ENCODE assay signal across 7 mouse cellular contexts in the genomic region with DNA sequence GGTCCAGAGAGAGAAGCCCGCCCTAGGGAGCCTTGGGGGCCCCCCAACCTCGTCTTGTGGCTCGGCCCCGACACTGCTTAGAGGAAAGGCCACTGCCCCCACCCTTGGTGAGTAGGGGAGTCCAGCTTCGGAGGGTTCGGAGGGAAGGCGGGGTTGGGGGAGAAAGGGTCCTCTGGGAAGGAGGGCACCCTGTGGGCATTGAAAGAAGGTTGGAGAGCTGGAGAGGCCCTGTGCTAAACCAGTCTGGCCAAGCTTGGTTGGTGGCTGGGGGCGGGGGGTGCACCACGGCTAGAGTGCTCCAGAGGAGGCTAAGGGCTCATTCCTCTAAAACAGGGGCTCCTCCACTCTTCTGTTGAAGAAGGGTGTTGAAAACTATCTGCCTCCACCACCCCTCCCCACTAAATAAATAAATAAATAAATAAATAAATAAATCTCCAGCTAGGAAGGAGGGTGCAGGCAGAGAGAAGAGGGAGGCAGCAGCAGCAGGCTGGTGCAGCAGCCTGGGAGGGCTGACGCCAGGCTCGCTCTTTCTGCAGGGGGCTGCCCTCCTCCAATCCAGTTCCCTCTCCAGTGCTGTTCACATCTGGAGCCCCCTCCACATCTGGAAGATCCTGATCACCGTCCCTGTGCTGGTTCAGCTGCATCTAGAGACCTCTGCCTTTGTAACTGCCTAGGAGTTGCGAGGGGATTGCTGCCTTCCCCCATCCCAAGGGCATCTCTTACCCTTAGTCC. TPM values are rescaled to one million over a fixed set of nuclear protein-coding genes. Genes with fewer than 3 reads are reported as not detected.
DNase-seq lines count a peak whose midpoint lies in the region; ATAC-seq and TF ChIP-seq lines count a peak whose summit lies in the region.

No protein-coding gene starts in this region.

- no peaks in the 10 kb centered on the region for H3K36me3 ChIP-seq in kidney, postnatal 0 days (ENCODE audit: insufficient read depth, low read length)
- no peaks in the 10 kb centered on the region for H3K36me3 ChIP-seq in forebrain, embryonic 15.5 days
- H3K36me3 ChIP-seq in liver, embryonic 16.5 days (ENCODE audit: control insufficient read depth, insufficient read depth): no peaks in the 10 kb centered on the region

- no peak for ATAC-seq in kidney, postnatal 0 days (replicated peaks; ENCODE audit: low FRiP score, low read depth)
- ATAC-seq in forebrain, embryonic 15.5 days (replicated peaks): peak; percentile 54
- no peak for ATAC-seq in liver, embryonic 16.5 days (ENCODE audit: low read depth)
- no peak for ATAC-seq in CD4-positive, CD25-positive, alpha-beta regulatory T cell, adult 4 months

- H3K4me2 ChIP-seq in kidney, postnatal 0 days (ENCODE audit: low read length): peak overlapping the region; percentile 99
- H3K4me2 ChIP-seq in forebrain, embryonic 15.5 days (replicated peaks): peak overlapping the region; percentile 96
- H3K4me2 ChIP-seq in liver, embryonic 16.5 days (ENCODE audit: low read depth, low read length): peak overlapping the region; percentile 58

- peak; percentile 24 for DNase-seq in kidney, postnatal 0 days (ENCODE audit: low spot score)
- no peak for DNase-seq in kidney, adult 18-20 months
- peak; percentile 55 for DNase-seq in cerebellum, adult 9-10 months
- no peak for DNase-seq in urinary bladder, postnatal 4 days (ENCODE audit: low spot score in 2 of 2)

- peaks cover 19% of the 10 kb centered on the region; the same call in 1 of the 2 replicates for H3K4me1 ChIP-seq in kidney, postnatal 0 days (replicated peaks; ENCODE audit: insufficient read depth, low read length)
- H3K4me1 ChIP-seq in forebrain, embryonic 15.5 days: peaks cover 37% of the 10 kb centered on the region
- H3K4me1 ChIP-seq in liver, embryonic 16.5 days (ENCODE audit: control insufficient read depth, low read depth, low read length): no peaks in the 10 kb centered on the region; the same call in 1 of the 2 replicates

- WGBS in kidney, postnatal 0 days: 8% methylated on average over 13 of the region's 13 CpGs
- WGBS in forebrain, embryonic 15.5 days: 6% methylated on average over 13 of the region's 13 CpGs
- 5% methylated on average over 13 of the region's 13 CpGs for WGBS in liver, embryonic 16.5 days (ENCODE audit: insufficient replicate concordance)

- H3K27me3 ChIP-seq in kidney, postnatal 0 days (ENCODE audit: insufficient read depth, low read length): 0 out of 2 replicates have a peak, but pooled peaks cover 5% of the 10 kb centered on the region
- H3K27me3 ChIP-seq in forebrain, embryonic 15.5 days: no peaks in the 10 kb centered on the region
- H3K27me3 ChIP-seq in liver, embryonic 16.5 days (ENCODE audit: control insufficient read depth, insufficient read depth, low read depth, low read length): peaks cover 52% of the 10 kb centered on the region

- H3K27ac ChIP-seq in kidney, postnatal 0 days: no peak overlapping the region
- peak overlapping the region; percentile 92 for H3K27ac ChIP-seq in forebrain, embryonic 15.5 days (replicated peaks)
- H3K27ac ChIP-seq in liver, embryonic 16.5 days (ENCODE audit: low read length): no peak overlapping the region

- peak overlapping the region; percentile 72 for H3K9ac ChIP-seq in kidney, postnatal 0 days (ENCODE audit: low read depth, low read length)
- H3K9ac ChIP-seq in forebrain, embryonic 15.5 days (replicated peaks): peak overlapping the region; percentile 81
- H3K9ac ChIP-seq in liver, embryonic 16.5 days (ENCODE audit: low read depth, low read length): no peak overlapping the region

- H3K4me3 ChIP-seq in kidney, postnatal 0 days (replicated peaks; ENCODE audit: low read depth, low read length): peak overlapping the region; percentile 61
- peak overlapping the region; percentile 72 for H3K4me3 ChIP-seq in forebrain, embryonic 15.5 days
- no peak overlapping the region; the same call in 1 of the 2 replicates for H3K4me3 ChIP-seq in liver, embryonic 16.5 days (ENCODE audit: low read depth, low read length)

- no peaks in the 10 kb centered on the region for H3K9me3 ChIP-seq in kidney, postnatal 0 days (replicated peaks; ENCODE audit: low read length)
- no peaks in the 10 kb centered on the region for H3K9me3 ChIP-seq in forebrain, embryonic 15.5 days
- no peaks in the 10 kb centered on the region for H3K9me3 ChIP-seq in liver, embryonic 16.5 days (replicated peaks; ENCODE audit: control insufficient read depth, low read length)

- TF ChIP-seq CTCF in kidney, postnatal 0 days (IDR thresholded peaks at IDR 0.05; ENCODE audit: low read depth): no peak

RNA-seq across cellular contexts. Expression of gene Insyn1, which starts 0.9 kb away (rescaled TPM):
- polyA plus RNA-seq in kidney, postnatal 0 days (2015; fragmentation: Nextera tagmentation; extraction: Ambion mirVana): 0.89 and 1.4 TPM in 2 replicates
- polyA plus RNA-seq in forebrain, embryonic 15.5 days (2015; fragmentation: Nextera tagmentation; extraction: Ambion mirVana): 6.7 and 7.7 TPM in 2 replicates
- not detected in 2 replicates for polyA plus RNA-seq in liver, embryonic 16.5 days (2015; fragmentation: Nextera tagmentation; extraction: Ambion mirVana)
- not detected for polyA plus RNA-seq in CD4-positive, CD25-positive, alpha-beta regulatory T cell, adult 4 months (2017; shearing (Covaris generic))

Comparison
In these comparisons a context has a peak if more than half of its experiments do, and no peak if none do; other contexts are left out.
1. DNase-seq: peak in kidney, postnatal 0 days (single experiment) and cerebellum, adult 9-10 months (single experiment); none in kidney, adult 18-20 months (single experiment) and urinary bladder, postnatal 4 days (0 of 2).
2. Peak in every context shown above with its lines, with median percentiles within 50 percentile points of each other: H3K4me2 ChIP-seq.